Mouse (Mus musculus) intestine, embryonic 15.5 days (tissue): ENCODE measurements around the gene Usp22. TPM values are rescaled to one million over a fixed set of nuclear protein-coding genes. Genes with fewer than 3 reads are reported as not detected.
"Not testable (repeated sequence)": the region's sequence is repeated elsewhere in the genome, so short reads cannot be mapped to it uniquely, and the experiment has no call there.

Experiments used
- ATAC-seq: fragments of 200-750 bp; cut with Nextera tagmentation; 2 replicates; pipeline ENCODE4 v1.8.0; 2017; ENCODE audit warnings: moderate TSS enrichment, moderate library complexity
- H3K27ac ChIP-seq: fragments of 300-500 bp; sonication (generic); 2 replicates; pipeline ENCODE4 v1.5.1; 2015; ENCODE audit warnings: mild to moderate bottlenecking, inconsistent platforms
- H3K27me3 ChIP-seq: fragments of 300-500 bp; sonication (generic); replicated peaks from 2 replicates; pipeline ENCODE4 v1.6.1; 2015; ENCODE audit warnings: inconsistent platforms
- H3K36me3 ChIP-seq: fragments of 300-500 bp; sonication (generic); 2 replicates; pipeline ENCODE4 v1.6.1; 2015; ENCODE audit warnings: inconsistent platforms
- H3K4me1 ChIP-seq: fragments of 300-500 bp; sonication (generic); replicated peaks from 2 replicates; pipeline ENCODE4 v1.6.1; 2015; ENCODE audit warnings: inconsistent platforms
- H3K4me2 ChIP-seq: fragments of 300-500 bp; sonication (generic); replicated peaks from 2 replicates; pipeline ENCODE4 v1.6.1; 2015; ENCODE audit warnings: mild to moderate bottlenecking, inconsistent platforms
- H3K4me3 ChIP-seq: fragments of 300-500 bp; sonication (generic); replicated peaks from 2 replicates; pipeline ENCODE4 v1.5.1; 2015; ENCODE audit warnings: inconsistent platforms
- H3K9ac ChIP-seq: fragments of 300-500 bp; sonication (generic); 2 replicates; pipeline ENCODE4 v1.6.1; 2015; ENCODE audit warnings: inconsistent platforms
- H3K9me3 ChIP-seq: fragments of 300-500 bp; sonication (generic); 2 replicates; pipeline ENCODE4 v1.6.1; 2016; ENCODE audit warnings: inconsistent platforms
- WGBS: fragments of 180-500 bp; shearing (Covaris S2); methylation state at CpG from one replicate; pipeline ENCODE4 v1.1.7; 2015; 5-methylcytosine and 5-hydroxymethylcytosine counted together
- polyA plus RNA-seq: library from polyadenylated mRNA; unstranded; fragments of >200 nt; fragmentation: Nextera tagmentation; extraction: Ambion mirVana; gene quantifications from 2 replicates; pipeline ENCODE4 v1.2.1, GENCODE M21; 2015

The Usp22 gene
- polyA plus RNA-seq, 1 experiment from 2014 or later = 98.6 TPM

GRCm38 (mm10) chr11:61150233-61151001, 24.4 kb downstream of the Usp22 start:
- Histone ChIP-seq H3K9me3 (no peaks in the 10 kb centered on the region), H3K9ac (no peak overlapping the region), H3K4me1 (peaks cover 11% of the 10 kb centered on the region; the same call in 1 of the 2 replicates), H3K27ac (no peak overlapping the region), H3K36me3 (peaks cover 33% of the 10 kb centered on the region), H3K4me3 (no peak overlapping the region), H3K27me3 (no peaks in the 10 kb centered on the region), H3K4me2 (no peak overlapping the region)
- no peak for ATAC-seq
- WGBS = 71% methylated on average over 6 of the region's 6 CpGs

GRCm38 (mm10) chr11:61147300-61147683, 27.6 kb downstream of the Usp22 start:
- 7% methylated on average over 32 of the region's 32 CpGs for WGBS
- H3K4me2 ChIP-seq = peak overlapping the region; percentile 87

GRCm38 (mm10) chr11:61146645-61147299, 28.1 kb downstream of the Usp22 start:
- no peaks in the 10 kb centered on the region for H3K36me3 ChIP-seq
- no peak overlapping the region for H3K27ac ChIP-seq
- H3K4me2 ChIP-seq = peak overlapping the region; percentile 87
- H3K9ac ChIP-seq = peak overlapping the region; percentile 40
- peak overlapping the region; percentile 34 for H3K4me3 ChIP-seq
- H3K27me3 ChIP-seq = no peaks in the 10 kb centered on the region
- WGBS = 23% methylated on average over 20 of the region's 20 CpGs
- H3K4me1 ChIP-seq = peaks cover 11% of the 10 kb centered on the region; the same call in 1 of the 2 replicates
- peak; percentile 44 for ATAC-seq
- H3K9me3 ChIP-seq = no peaks in the 10 kb centered on the region

More at GRCm38 (mm10) chr11:61147300-61147683, 27.6 kb downstream of the Usp22 start:
- H3K36me3 ChIP-seq = peaks cover 4% of the 10 kb centered on the region; the same call in 1 of the 2 replicates
- H3K4me3 ChIP-seq = peak overlapping the region; percentile 34
- H3K9me3 ChIP-seq = no peaks in the 10 kb centered on the region
- no peak overlapping the region for H3K27ac ChIP-seq
- peak; percentile 67 for ATAC-seq
- H3K27me3 ChIP-seq = no peaks in the 10 kb centered on the region
- peak overlapping the region; percentile 40 for H3K9ac ChIP-seq
- H3K4me1 ChIP-seq = peaks cover 11% of the 10 kb centered on the region; the same call in 1 of the 2 replicates

DNA sequence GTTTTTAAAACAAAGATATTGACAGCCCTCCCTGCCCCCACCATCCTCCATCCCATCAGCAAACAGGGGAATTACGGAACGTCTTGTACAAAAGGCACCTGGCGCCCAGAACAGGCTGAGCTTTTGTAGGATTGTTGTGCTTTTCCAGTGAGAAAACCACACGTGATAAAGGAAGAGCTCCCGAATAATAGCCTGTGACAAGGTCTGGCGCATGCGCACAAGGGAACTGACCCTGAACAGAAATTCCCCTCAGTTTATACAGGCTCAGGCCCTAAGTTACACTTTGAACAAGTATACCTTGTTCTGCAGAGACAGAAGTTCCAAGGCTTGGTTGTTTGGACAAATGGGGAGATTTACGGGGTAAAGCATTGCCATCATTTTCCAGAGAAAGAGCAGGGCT, 29.3 kb downstream of the Usp22 start:
- no peak overlapping the region for H3K27ac ChIP-seq
- no peak overlapping the region for H3K4me2 ChIP-seq
- no peak for ATAC-seq
- H3K9ac ChIP-seq = no peak overlapping the region
- H3K9me3 ChIP-seq = no peaks in the 10 kb centered on the region
- H3K4me3 ChIP-seq = no peak overlapping the region
- WGBS = 39% methylated on average over 8 of the region's 8 CpGs
- peaks cover 11% of the 10 kb centered on the region; the same call in 1 of the 2 replicates for H3K4me1 ChIP-seq
- H3K27me3 ChIP-seq = no peaks in the 10 kb centered on the region
- no peaks in the 10 kb centered on the region for H3K36me3 ChIP-seq

DNA sequence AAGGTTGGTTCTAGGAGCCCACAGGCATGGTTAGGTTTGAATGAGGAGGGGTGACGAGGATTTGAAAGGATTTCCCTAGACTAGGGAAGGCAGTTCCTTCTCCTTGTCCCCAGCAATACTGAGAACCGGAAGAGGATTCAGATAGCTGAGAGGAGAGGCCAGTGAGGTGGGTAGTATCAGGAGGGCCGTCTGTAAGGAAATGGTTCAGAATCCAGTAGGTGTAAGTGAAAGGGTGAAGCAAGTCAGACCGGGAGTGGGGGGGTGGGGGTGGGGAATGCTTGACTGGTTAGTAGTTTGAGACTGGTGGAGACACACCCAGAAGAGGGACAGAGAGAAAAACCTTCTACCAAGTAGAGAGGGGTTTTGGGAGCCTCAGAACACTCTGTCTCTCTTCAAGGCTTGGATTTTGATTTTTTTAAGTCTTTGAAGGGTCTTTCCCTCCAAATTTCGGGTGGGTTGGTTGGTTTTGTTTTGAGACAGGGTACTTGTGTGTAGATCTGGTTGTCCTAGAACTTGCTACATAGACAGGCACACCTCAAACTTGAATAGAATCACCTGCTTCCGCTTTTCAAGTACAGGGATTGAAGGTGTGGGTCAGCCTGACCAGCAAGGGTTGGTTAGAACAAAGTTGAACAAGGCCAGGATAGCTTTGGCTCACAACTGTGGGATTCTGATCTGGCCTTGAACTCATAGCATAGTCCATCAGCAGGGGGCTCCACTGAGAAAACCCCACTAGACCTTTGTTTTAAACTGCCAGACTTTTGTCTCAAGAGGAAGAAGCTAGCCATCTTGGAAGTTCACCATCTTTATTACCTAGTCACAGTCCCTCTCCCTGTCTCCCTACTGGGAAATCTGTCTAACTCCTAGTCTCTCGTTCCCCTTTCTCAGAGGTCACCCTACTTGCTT, 31.0 kb downstream of the Usp22 start:
- Histone ChIP-seq H3K36me3 (no peaks in the 10 kb centered on the region), H3K27ac (no peak overlapping the region), H3K4me1 (peaks cover 11% of the 10 kb centered on the region; the same call in 1 of the 2 replicates), H3K9ac (no peak overlapping the region; the same call in 1 of the 2 replicates), H3K4me2 (no peak overlapping the region), H3K27me3 (no peaks in the 10 kb centered on the region), H3K4me3 (no peak overlapping the region), H3K9me3 (no peaks in the 10 kb centered on the region)
- WGBS = 74% methylated on average over 7 of the region's 7 CpGs
- ATAC-seq = no peak

- Histone ChIP-seq H3K27ac (no peak overlapping the region), H3K4me2 (no peak overlapping the region), H3K9me3 (no peaks in the 10 kb centered on the region), H3K4me1 (peaks cover 11% of the 10 kb centered on the region; the same call in 1 of the 2 replicates), H3K4me3 (no peak overlapping the region), H3K9ac (no peak overlapping the region; the same call in 1 of the 2 replicates), H3K36me3 (no peaks in the 10 kb centered on the region), H3K27me3 (no peaks in the 10 kb centered on the region)
- no peak for ATAC-seq
- 63% methylated on average over 6 of the region's 6 CpGs for WGBS
These were observed 31.8 kb downstream of the Usp22 start for GRCm38 (mm10) chr11:61142941-61143530.

DNA sequence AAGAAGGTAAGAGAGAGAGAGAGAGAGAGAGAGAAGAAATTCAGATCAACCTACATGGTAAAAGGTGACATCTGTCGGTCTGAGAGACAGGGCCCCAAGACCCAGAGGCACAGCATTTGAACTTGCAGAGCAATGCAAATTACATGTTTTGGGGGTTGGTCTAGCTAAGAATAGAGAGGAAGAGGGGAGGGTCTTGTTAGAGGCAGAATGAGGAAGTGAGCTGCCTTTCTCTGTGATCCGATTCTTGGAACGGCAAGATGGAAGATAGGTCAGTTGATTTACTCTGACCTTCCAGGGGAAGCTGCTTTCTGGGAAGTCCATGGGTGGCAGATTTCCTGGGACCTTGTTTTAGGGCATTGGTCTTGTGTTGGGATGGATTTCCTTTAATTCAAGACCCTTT, 32.6 kb downstream of the Usp22 start:
- H3K27ac ChIP-seq = no peak overlapping the region
- 52% methylated on average over 3 of the region's 3 CpGs for WGBS
- no peaks in the 10 kb centered on the region for H3K9me3 ChIP-seq
- H3K4me1 ChIP-seq = peaks cover 7% of the 10 kb centered on the region; the same call in 1 of the 2 replicates
- H3K9ac ChIP-seq = no peak overlapping the region
- no peaks in the 10 kb centered on the region for H3K27me3 ChIP-seq
- H3K4me2 ChIP-seq = no peak overlapping the region
- no peaks in the 10 kb centered on the region for H3K36me3 ChIP-seq
- no peak for ATAC-seq
- H3K4me3 ChIP-seq = no peak overlapping the region

GRCm38 (mm10) chr11:61141693-61142092, 33.2 kb downstream of the Usp22 start:
- no peak overlapping the region for H3K9ac ChIP-seq
- H3K36me3 ChIP-seq = no peaks in the 10 kb centered on the region
- 0 out of 2 replicates have a peak, but pooled peaks cover 1% of the 10 kb centered on the region for H3K4me1 ChIP-seq
- H3K4me3 ChIP-seq = no peak overlapping the region
- no peak overlapping the region for H3K27ac ChIP-seq
- WGBS = 53% methylated on average over 2 of the region's 2 CpGs
- H3K27me3 ChIP-seq = no peaks in the 10 kb centered on the region
- ATAC-seq = no peak
- no peak overlapping the region for H3K4me2 ChIP-seq
- no peaks in the 10 kb centered on the region for H3K9me3 ChIP-seq

GRCm38 (mm10) chr11:61132943-61133342, 41.9 kb downstream of the Usp22 start:
- no peaks in the 10 kb centered on the region for H3K27me3 ChIP-seq
- H3K27ac ChIP-seq = no peak overlapping the region
- 82% methylated on average over 2 of the region's 2 CpGs for WGBS
- ATAC-seq = no peak
- no peaks in the 10 kb centered on the region for H3K9me3 ChIP-seq
- no peak overlapping the region for H3K9ac ChIP-seq
- no peak overlapping the region for H3K4me3 ChIP-seq
- H3K4me1 ChIP-seq = no peaks in the 10 kb centered on the region
- H3K4me2 ChIP-seq = no peak overlapping the region
- no peaks in the 10 kb centered on the region for H3K36me3 ChIP-seq

DNA sequence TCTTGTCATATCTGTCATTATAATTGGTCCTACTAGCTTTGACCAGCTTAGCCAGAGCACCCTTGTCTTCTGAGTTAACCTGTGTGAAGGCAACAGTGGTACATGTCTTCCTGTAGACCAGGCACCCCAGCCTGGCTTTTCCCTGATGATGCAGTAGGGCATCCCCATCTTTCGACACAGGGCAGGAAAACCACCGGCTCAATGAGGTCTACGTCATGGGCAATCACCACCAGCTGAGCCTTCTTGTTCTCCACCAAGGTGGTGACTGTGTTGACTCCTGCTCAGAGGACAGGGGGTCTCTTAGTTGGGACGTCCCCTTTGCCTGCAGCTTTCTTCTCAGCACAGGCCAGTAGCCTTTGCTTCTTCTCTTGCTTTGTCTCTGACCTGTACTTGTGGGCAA, 44.2 kb downstream of the Usp22 start:
- not testable (repeated sequence) for H3K27ac ChIP-seq, H3K9me3 ChIP-seq, H3K36me3 ChIP-seq, H3K4me2 ChIP-seq, ATAC-seq, H3K9ac ChIP-seq, H3K27me3 ChIP-seq, H3K4me3 ChIP-seq, H3K4me1 ChIP-seq
- WGBS = 92% methylated on average over 4 of the region's 4 CpGs

DNA sequence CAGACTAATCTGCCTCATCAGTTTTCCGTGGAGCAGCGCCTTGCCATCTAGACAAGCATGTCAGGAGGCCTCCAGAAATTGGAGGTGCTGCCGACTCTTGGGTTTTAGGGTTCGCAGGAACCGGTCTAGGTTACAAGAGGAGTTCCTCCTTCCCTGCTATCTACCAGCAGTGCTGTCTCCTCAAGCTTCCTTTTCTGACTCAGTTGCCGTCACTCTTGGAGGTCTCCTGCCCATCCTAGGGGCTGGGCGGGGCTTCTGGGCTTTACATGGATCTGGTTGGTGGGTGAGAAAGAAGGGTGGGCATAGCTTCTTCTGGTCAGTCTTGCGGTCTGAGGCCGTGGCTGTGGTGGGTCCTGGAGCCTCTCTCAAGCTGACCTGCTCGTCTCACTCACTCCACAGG, 45.5 kb downstream of the Usp22 start:
- no peak for ATAC-seq
- 46% methylated on average over 10 of the region's 10 CpGs for WGBS
- H3K27me3 ChIP-seq = no peaks in the 10 kb centered on the region

More for the DNA sequence above, 45.5 kb downstream of the Usp22 start:
- Histone ChIP-seq H3K36me3 (no peaks in the 10 kb centered on the region), H3K4me1 (no peaks in the 10 kb centered on the region), H3K4me2 (no peak overlapping the region), H3K9ac (no peak overlapping the region), H3K27ac (no peak overlapping the region), H3K4me3 (no peak overlapping the region), H3K9me3 (no peaks in the 10 kb centered on the region)
